In genomic region chr7:44406015-44406355, GRCm38 (mm10) we compare ENCODE assay signal across 9 mouse cellular contexts. TPM values are rescaled to one million over a fixed set of nuclear protein-coding genes. Genes with fewer than 3 reads are reported as not detected.
DNase-seq lines count a peak whose midpoint lies in the region; ATAC-seq and TF ChIP-seq lines count a peak whose summit lies in the region.
"Had no signal": no experiment of that assay in that cellular context is flagged by ENCODE, and none has a peak within 500 bp of the region (broad histone marks: within the 10 kb centered on the region; RNA-seq: fewer than 3 reads in every experiment).

No protein-coding gene starts in this region.

- 0% methylated on average over 5 of the region's 5 CpGs for WGBS in forebrain, embryonic 13.5 days
- 0% methylated on average over 5 of the region's 5 CpGs for WGBS in forebrain, embryonic 14.5 days
- WGBS in kidney, embryonic 16.5 days = 2% methylated on average over 5 of the region's 5 CpGs
- WGBS in kidney, adult 2 months = 5% methylated on average over 5 of the region's 5 CpGs
- WGBS in intestine, embryonic 15.5 days = 3% methylated on average over 5 of the region's 5 CpGs
- WGBS in midbrain, postnatal 0 days = 0% methylated on average over 5 of the region's 5 CpGs

- no peaks in the 10 kb centered on the region for H3K9me3 ChIP-seq in forebrain, embryonic 13.5 days (replicated peaks)
- no peaks in the 10 kb centered on the region for H3K9me3 ChIP-seq in forebrain, embryonic 14.5 days (replicated peaks; ENCODE audit: control insufficient read depth, low read length)
- no peaks in the 10 kb centered on the region for H3K9me3 ChIP-seq in kidney, embryonic 16.5 days (ENCODE audit: low read length)
- H3K9me3 ChIP-seq in intestine, embryonic 15.5 days = no peaks in the 10 kb centered on the region
- no peaks in the 10 kb centered on the region for H3K9me3 ChIP-seq in midbrain, postnatal 0 days (ENCODE audit: low read length)

- peak; percentile 74 for ATAC-seq in forebrain, embryonic 13.5 days
- ATAC-seq in forebrain, embryonic 14.5 days = no peak
- ATAC-seq in kidney, embryonic 16.5 days (ENCODE audit: low FRiP score, low TSS enrichment) = peak; percentile 49; the same call in 1 of the 2 replicates
- ATAC-seq in intestine, embryonic 15.5 days = no peak
- ATAC-seq in midbrain, postnatal 0 days (ENCODE audit: low FRiP score) = no peak; the same call in 1 of the 2 replicates

- TF ChIP-seq POLR2A in kidney, adult 2 months (IDR thresholded peaks at IDR 0.05; ENCODE audit: low read depth, low read length) = no peak

- H3K36me3 ChIP-seq in forebrain, embryonic 13.5 days (ENCODE audit: poor library complexity, severe bottlenecking) = no peaks in the 10 kb centered on the region
- H3K36me3 ChIP-seq in forebrain, embryonic 14.5 days (ENCODE audit: control insufficient read depth, insufficient read depth, low read length) = no peaks in the 10 kb centered on the region
- H3K36me3 ChIP-seq in kidney, embryonic 16.5 days (ENCODE audit: insufficient read depth, low read length) = no peaks in the 10 kb centered on the region
- H3K36me3 ChIP-seq in kidney, adult 2 months (ENCODE audit: control insufficient read depth, insufficient read depth, low read length) = no peaks in the 10 kb centered on the region
- no peaks in the 10 kb centered on the region for H3K36me3 ChIP-seq in intestine, embryonic 15.5 days
- no peaks in the 10 kb centered on the region for H3K36me3 ChIP-seq in midbrain, postnatal 0 days (ENCODE audit: insufficient read depth, low read length)

- H3K4me3 ChIP-seq in forebrain, embryonic 13.5 days = no peak overlapping the region
- no peak overlapping the region for H3K4me3 ChIP-seq in forebrain, embryonic 14.5 days (ENCODE audit: low read depth, low read length)
- peak overlapping the region; percentile 42; the same call in 1 of the 2 replicates for H3K4me3 ChIP-seq in kidney, embryonic 16.5 days (ENCODE audit: low read length)
- H3K4me3 ChIP-seq in kidney, adult 2 months (ENCODE audit: insufficient read depth, low read depth, low read length) = no peak overlapping the region
- peak overlapping the region; percentile 19 for H3K4me3 ChIP-seq in intestine, embryonic 15.5 days (replicated peaks)
- H3K4me3 ChIP-seq in midbrain, postnatal 0 days (ENCODE audit: low read depth, low read length) = no peak overlapping the region

- DNase-seq in forebrain, embryonic 14.5 days (ENCODE audit: low spot score) = no peak
- no peak for DNase-seq in kidney, adult 2 months
- no peak for DNase-seq in midbrain, postnatal 0 days (ENCODE audit: low spot score)
- DNase-seq in thymus, postnatal 0 days (ENCODE audit: low spot score) = no peak
- no peak for DNase-seq in right cerebral cortex, postnatal 36 days (ENCODE audit: low spot score in 2 of 2)

- H3K27me3 ChIP-seq in forebrain, embryonic 13.5 days = 0 out of 2 replicates have a peak, but pooled peaks cover 6% of the 10 kb centered on the region
- H3K27me3 ChIP-seq in forebrain, embryonic 14.5 days (replicated peaks; ENCODE audit: control insufficient read depth, insufficient read depth, low read length) = no peaks in the 10 kb centered on the region
- H3K27me3 ChIP-seq in kidney, embryonic 16.5 days (ENCODE audit: insufficient read depth, low read length) = peaks cover 4% of the 10 kb centered on the region
- H3K27me3 ChIP-seq in kidney, adult 2 months (replicated peaks; ENCODE audit: control insufficient read depth, insufficient read depth, low read length) = no peaks in the 10 kb centered on the region
- H3K27me3 ChIP-seq in intestine, embryonic 15.5 days (replicated peaks) = no peaks in the 10 kb centered on the region
- H3K27me3 ChIP-seq in midbrain, postnatal 0 days (ENCODE audit: insufficient read depth, low read length) = no peaks in the 10 kb centered on the region

- H3K9ac ChIP-seq in forebrain, embryonic 13.5 days = no peak overlapping the region
- no peak overlapping the region for H3K9ac ChIP-seq in forebrain, embryonic 14.5 days (ENCODE audit: low read length)
- no peak overlapping the region for H3K9ac ChIP-seq in kidney, embryonic 16.5 days (replicated peaks; ENCODE audit: low read length)
- H3K9ac ChIP-seq in intestine, embryonic 15.5 days = no peak overlapping the region
- no peak overlapping the region for H3K9ac ChIP-seq in midbrain, postnatal 0 days (replicated peaks; ENCODE audit: low read length, poor library complexity, severe bottlenecking)

- no peak for TF ChIP-seq CTCF in kidney, adult 2 months (conservative IDR thresholded peaks at IDR 0.05; ENCODE audit: insufficient read depth, insufficient read length, low read depth, low read length)
- TF ChIP-seq CTCF in midbrain, postnatal 0 days (IDR thresholded peaks at IDR 0.05) = no peak

- H3K4me2 ChIP-seq in forebrain, embryonic 13.5 days = no peak overlapping the region
- H3K4me2 ChIP-seq in forebrain, embryonic 14.5 days (ENCODE audit: low read length) = no peak overlapping the region
- no peak overlapping the region for H3K4me2 ChIP-seq in kidney, embryonic 16.5 days (replicated peaks; ENCODE audit: low read depth, low read length)
- peak overlapping the region; percentile 58 for H3K4me2 ChIP-seq in intestine, embryonic 15.5 days (replicated peaks)
- 0 out of 2 replicates have a peak overlapping the region, but pooled peaks have one; percentile 0 for H3K4me2 ChIP-seq in midbrain, postnatal 0 days (ENCODE audit: low read depth, low read length, poor library complexity, severe bottlenecking)

- no peak overlapping the region for H3K27ac ChIP-seq in forebrain, embryonic 13.5 days
- no peak overlapping the region for H3K27ac ChIP-seq in forebrain, embryonic 14.5 days (ENCODE audit: low read depth, low read length)
- H3K27ac ChIP-seq in kidney, embryonic 16.5 days (ENCODE audit: low read length) = no peak overlapping the region
- H3K27ac ChIP-seq in kidney, adult 2 months (ENCODE audit: insufficient read depth, low read depth, low read length) = no peak overlapping the region
- H3K27ac ChIP-seq in intestine, embryonic 15.5 days = no peak overlapping the region
- H3K27ac ChIP-seq in midbrain, postnatal 0 days (ENCODE audit: low read depth, low read length) = no peak overlapping the region

- 0 out of 2 replicates have a peak, but pooled peaks cover 5% of the 10 kb centered on the region for H3K4me1 ChIP-seq in forebrain, embryonic 13.5 days
- H3K4me1 ChIP-seq in forebrain, embryonic 14.5 days (ENCODE audit: control insufficient read depth, insufficient read depth, low read length) = peaks cover 7% of the 10 kb centered on the region
- peaks cover 4% of the 10 kb centered on the region; the same call in 1 of the 2 replicates for H3K4me1 ChIP-seq in kidney, embryonic 16.5 days (ENCODE audit: insufficient read depth, low read length)
- H3K4me1 ChIP-seq in kidney, adult 2 months (ENCODE audit: control insufficient read depth, insufficient read depth, low read length) = no peaks in the 10 kb centered on the region
- no peaks in the 10 kb centered on the region for H3K4me1 ChIP-seq in intestine, embryonic 15.5 days (replicated peaks)
- no peaks in the 10 kb centered on the region for H3K4me1 ChIP-seq in midbrain, postnatal 0 days (ENCODE audit: insufficient read depth, low read length)

RNA-seq across cellular contexts. Expression of gene 1700008O03Rik, which starts 20.4 kb away (rescaled TPM):
- 0.59 and 1.1 TPM in 2 replicates for polyA plus RNA-seq in forebrain, embryonic 13.5 days (2015; fragmentation: Nextera tagmentation; extraction: Ambion mirVana)
- 0.63 and 0.86 TPM in 2 replicates for polyA plus RNA-seq in forebrain, embryonic 14.5 days (2014; fragmentation: Nextera tagmentation; extraction: Ambion mirVana)
- polyA plus RNA-seq in kidney, embryonic 16.5 days (2015; fragmentation: Nextera tagmentation; extraction: Ambion mirVana) = 0.64 and 1.1 TPM in 2 replicates
- polyA plus RNA-seq in kidney, adult 2 months (2012; rRNA removed) = 0.69 and 0.75 TPM in 2 replicates
- polyA plus RNA-seq in intestine, embryonic 15.5 days (2015; fragmentation: Nextera tagmentation; extraction: Ambion mirVana) = 0.48 and 0.99 TPM in 2 replicates
- total RNA-seq in midbrain, postnatal 0 days (2014; rRNA removed) = 0.38 and 1.4 TPM in 2 replicates
- 3.8 and 5.2 TPM in 2 replicates for polyA plus RNA-seq in midbrain, postnatal 0 days (2015; fragmentation: Nextera tagmentation; extraction: Ambion mirVana)
- polyA plus RNA-seq in thymus, postnatal 0 days (2015; fragmentation: Nextera tagmentation; extraction: Ambion mirVana) = 0.59 and 0.90 TPM in 2 replicates
- total RNA-seq: neutrophil, adult 5-6 weeks had no signal

RNA-seq across cellular contexts. Expression of gene Syt3, which starts 22.1 kb away (rescaled TPM):
- polyA plus RNA-seq in forebrain, embryonic 13.5 days (2015; fragmentation: Nextera tagmentation; extraction: Ambion mirVana) = 10.1 and 10.6 TPM in 2 replicates
- polyA plus RNA-seq in forebrain, embryonic 14.5 days (2014; fragmentation: Nextera tagmentation; extraction: Ambion mirVana) = 19.0 and 25.3 TPM in 2 replicates
- 2.7 and 3.4 TPM in 2 replicates for polyA plus RNA-seq in kidney, embryonic 16.5 days (2015; fragmentation: Nextera tagmentation; extraction: Ambion mirVana)
- 12.0 and 12.9 TPM in 2 replicates for polyA plus RNA-seq in kidney, adult 2 months (2012; rRNA removed)
- polyA plus RNA-seq in intestine, embryonic 15.5 days (2015; fragmentation: Nextera tagmentation; extraction: Ambion mirVana) = 0.90 and 1.9 TPM in 2 replicates
- total RNA-seq in midbrain, postnatal 0 days (2014; rRNA removed) = 119 and 144 TPM in 2 replicates
- polyA plus RNA-seq in midbrain, postnatal 0 days (2015; fragmentation: Nextera tagmentation; extraction: Ambion mirVana) = 88.4 and 96.7 TPM in 2 replicates
- polyA plus RNA-seq in thymus, postnatal 0 days (2015; fragmentation: Nextera tagmentation; extraction: Ambion mirVana) = 0.26 and 0.38 TPM in 2 replicates
- total RNA-seq: neutrophil, adult 5-6 weeks had no signal

RNA-seq across cellular contexts. Expression of gene Lrrc4b, which starts 22.8 kb away (rescaled TPM):
- 11.6 and 12.6 TPM in 2 replicates for polyA plus RNA-seq in forebrain, embryonic 13.5 days (2015; fragmentation: Nextera tagmentation; extraction: Ambion mirVana)
- polyA plus RNA-seq in forebrain, embryonic 14.5 days (2014; fragmentation: Nextera tagmentation; extraction: Ambion mirVana) = 20.8 and 22.1 TPM in 2 replicates
- 0.25 and 0.32 TPM in 2 replicates for polyA plus RNA-seq in kidney, embryonic 16.5 days (2015; fragmentation: Nextera tagmentation; extraction: Ambion mirVana)
- polyA plus RNA-seq in kidney, adult 2 months (2012; rRNA removed) = 0.30 and 0.52 TPM in 2 replicates
- 0.82 and 0.86 TPM in 2 replicates for polyA plus RNA-seq in intestine, embryonic 15.5 days (2015; fragmentation: Nextera tagmentation; extraction: Ambion mirVana)
- 589 and 657 TPM in 2 replicates for total RNA-seq in midbrain, postnatal 0 days (2014; rRNA removed)
- polyA plus RNA-seq in midbrain, postnatal 0 days (2015; fragmentation: Nextera tagmentation; extraction: Ambion mirVana) = 24.2 and 26.9 TPM in 2 replicates
- polyA plus RNA-seq in thymus, postnatal 0 days (2015; fragmentation: Nextera tagmentation; extraction: Ambion mirVana) = 0.05 TPM in 1 of 2 replicates, not detected in the other
- total RNA-seq: neutrophil, adult 5-6 weeks had no signal

RNA-seq across cellular contexts. Expression of gene Aspdh, which starts 59.2 kb away (rescaled TPM):
- polyA plus RNA-seq in forebrain, embryonic 13.5 days (2015; fragmentation: Nextera tagmentation; extraction: Ambion mirVana) = 3.8 and 4.0 TPM in 2 replicates
- 5.3 TPM in 2 replicates for polyA plus RNA-seq in forebrain, embryonic 14.5 days (2014; fragmentation: Nextera tagmentation; extraction: Ambion mirVana)
- 6.9 and 7.7 TPM in 2 replicates for polyA plus RNA-seq in kidney, embryonic 16.5 days (2015; fragmentation: Nextera tagmentation; extraction: Ambion mirVana)
- polyA plus RNA-seq in kidney, adult 2 months (2012; rRNA removed) = 224 and 293 TPM in 2 replicates
- 0.70 and 1.2 TPM in 2 replicates for polyA plus RNA-seq in intestine, embryonic 15.5 days (2015; fragmentation: Nextera tagmentation; extraction: Ambion mirVana)
- total RNA-seq in midbrain, postnatal 0 days (2014; rRNA removed) = 7.1 and 11.8 TPM in 2 replicates
- 2.1 and 3.7 TPM in 2 replicates for polyA plus RNA-seq in midbrain, postnatal 0 days (2015; fragmentation: Nextera tagmentation; extraction: Ambion mirVana)
- polyA plus RNA-seq in thymus, postnatal 0 days (2015; fragmentation: Nextera tagmentation; extraction: Ambion mirVana) = not detected in 2 replicates
- total RNA-seq: neutrophil, adult 5-6 weeks had no signal

Comparison
In these comparisons a context has a peak if more than half of its experiments do, and no peak if none do; other contexts are left out.
1. ATAC-seq: peak in forebrain, embryonic 13.5 days (single experiment) and kidney, embryonic 16.5 days (single experiment); none in forebrain, embryonic 14.5 days (single experiment), intestine, embryonic 15.5 days (single experiment) and midbrain, postnatal 0 days (single experiment).
2. H3K4me3 ChIP-seq: peak in kidney, embryonic 16.5 days (single experiment) and intestine, embryonic 15.5 days (single experiment); none in forebrain, embryonic 13.5 days (single experiment), forebrain, embryonic 14.5 days (single experiment), kidney, adult 2 months (single experiment) and midbrain, postnatal 0 days (single experiment).
3. H3K4me2 ChIP-seq: peak in intestine, embryonic 15.5 days (single experiment) and midbrain, postnatal 0 days (single experiment); none in forebrain, embryonic 13.5 days (single experiment), forebrain, embryonic 14.5 days (single experiment) and kidney, embryonic 16.5 days (single experiment).